Mouse (Mus musculus) WW6 (cell line): ENCODE results near the gene Ptprm.

Experiments used
- DNase-seq: peaks from one replicate; pipeline ENCODE4 v3.0.0-alpha.2; 2013; ENCODE audit warnings: low read depth, low spot score

Gene Ptprm

GRCm38 (mm10) chr17:67345157-67345556 is 9.1 kb downstream of the Ptprm start:
- no peak for DNase-seq

DNA sequence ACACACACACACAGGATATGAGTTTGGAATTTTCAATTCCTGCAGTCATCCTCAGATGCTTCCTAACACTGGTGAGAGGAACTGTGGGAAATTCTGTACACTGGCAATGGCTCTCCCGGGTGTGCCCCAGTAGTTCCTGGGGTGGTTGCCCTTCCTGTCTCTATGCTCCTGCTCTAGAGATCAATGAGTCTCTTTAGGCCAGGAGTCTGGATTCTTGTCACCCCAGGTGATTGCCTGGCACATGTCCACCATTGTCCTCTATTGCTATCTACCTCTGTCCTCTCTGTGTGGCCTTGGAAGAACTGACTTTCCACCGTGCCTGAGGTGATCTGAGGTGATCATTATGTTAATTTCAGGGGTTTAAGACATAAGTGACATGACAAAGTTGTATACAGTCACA is 10.8 kb downstream of the Ptprm start:
- DNase-seq, result no peak

DNA sequence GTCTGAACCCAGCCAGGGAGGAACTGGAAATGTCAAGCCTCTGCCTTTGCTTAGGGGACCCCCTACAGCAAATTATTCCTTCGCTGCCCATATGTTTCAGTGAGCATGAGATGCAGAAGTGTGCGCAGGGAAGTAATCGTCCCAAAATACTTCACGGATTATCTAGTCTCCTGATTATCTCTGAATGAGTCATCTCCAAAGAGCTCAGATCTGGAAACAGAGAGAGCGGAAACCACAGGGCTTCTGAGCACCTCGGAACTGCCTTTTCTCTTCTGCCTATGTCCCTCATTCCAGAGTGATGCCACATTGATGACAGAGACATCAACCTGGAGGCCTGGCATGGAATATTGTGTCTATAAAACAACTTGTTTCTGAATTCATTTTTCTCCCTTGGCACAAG is 11.3 kb downstream of the Ptprm start:
- no peak for DNase-seq

GRCm38 (mm10) chr17:67340362-67340761 is 13.9 kb downstream of the Ptprm start:
- DNase-seq, result no peak

DNA sequence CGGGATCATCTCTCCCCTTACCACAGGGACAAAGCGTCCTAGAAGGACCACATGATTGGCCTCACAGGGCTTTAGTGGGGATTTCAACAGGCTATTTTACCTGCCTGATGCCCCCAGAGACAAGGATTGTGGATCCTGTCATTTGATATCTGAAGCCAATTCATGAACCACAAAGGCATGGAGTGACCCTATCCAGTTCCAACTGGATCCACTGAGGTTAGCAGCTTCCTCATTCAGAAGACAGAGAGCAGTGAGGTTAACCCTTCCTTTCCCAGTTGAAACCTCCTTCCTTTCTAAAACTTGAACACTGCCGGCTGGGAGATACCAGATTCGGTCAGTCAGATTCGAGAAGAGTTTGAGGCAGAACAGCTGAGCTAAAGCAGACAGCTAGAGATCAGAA is 14.7 kb downstream of the Ptprm start:
- DNase-seq, result no peak

- DNase-seq, result no peak
Measured at GRCm38 (mm10) chr17:67334310-67334709, 19.9 kb downstream of the Ptprm start.

DNA sequence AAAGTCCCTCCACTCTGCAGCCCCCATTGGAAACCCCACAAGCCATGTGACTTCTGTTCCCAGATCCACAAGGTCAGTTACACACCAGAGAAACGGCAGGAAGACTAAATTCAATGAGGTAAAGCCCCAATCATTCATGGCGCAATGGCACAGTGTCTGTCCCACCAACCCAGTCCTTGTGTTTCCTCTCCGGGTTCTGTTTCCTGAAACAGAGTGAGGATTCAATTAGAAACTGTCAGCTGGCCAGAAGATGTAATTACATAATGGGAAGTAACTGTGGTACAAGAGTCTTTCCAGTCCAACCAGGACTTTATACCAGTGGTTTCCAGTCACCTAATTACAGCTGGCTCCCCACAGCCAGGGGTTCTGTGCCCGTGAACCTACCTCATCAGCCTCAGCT is 24.8 kb downstream of the Ptprm start:
- DNase-seq, result no peak

- DNase-seq, result no peak
Measured at GRCm38 (mm10) chr17:67324499-67324832, 29.8 kb downstream of the Ptprm start.

DNA sequence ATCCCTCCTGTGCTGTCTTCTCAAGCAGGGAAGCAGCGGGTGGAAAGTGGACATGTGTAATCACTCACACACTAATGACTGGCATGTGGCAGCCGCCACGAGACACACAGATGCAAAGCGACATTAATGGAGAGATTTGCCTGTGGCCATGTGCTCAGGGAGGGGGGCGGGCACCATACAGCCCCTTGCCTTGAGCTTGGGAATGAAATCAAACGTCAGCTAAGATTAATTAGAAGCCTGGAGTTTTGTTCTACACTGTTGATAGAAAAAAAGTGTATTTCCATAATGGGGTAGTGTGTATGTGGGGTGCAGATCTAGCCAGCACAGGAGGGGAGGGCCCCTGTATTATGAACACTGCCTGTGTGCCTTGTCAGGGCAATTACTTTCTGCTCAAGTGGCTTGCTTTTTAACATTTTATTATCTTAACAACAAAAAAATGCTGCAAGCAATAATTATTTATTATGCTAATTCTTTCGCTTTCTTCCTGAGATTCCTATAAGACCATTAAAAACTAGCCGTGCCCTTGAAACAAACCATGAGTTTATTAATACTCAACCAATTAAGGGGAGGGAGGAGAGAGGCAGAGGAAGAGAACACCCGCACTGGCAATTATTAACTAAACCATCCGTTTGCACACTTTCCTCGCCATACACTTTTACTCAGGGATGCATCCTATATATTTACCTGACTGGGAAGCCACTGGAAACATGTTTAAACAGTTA is 30.3 kb downstream of the Ptprm start:
- DNase-seq, result no peak

GRCm38 (mm10) chr17:67314491-67315205 is 39.6 kb downstream of the Ptprm start:
- no peak for DNase-seq

- DNase-seq, result no peak
Measured at GRCm38 (mm10) chr17:67308421-67308820, 45.8 kb downstream of the Ptprm start.

DNA sequence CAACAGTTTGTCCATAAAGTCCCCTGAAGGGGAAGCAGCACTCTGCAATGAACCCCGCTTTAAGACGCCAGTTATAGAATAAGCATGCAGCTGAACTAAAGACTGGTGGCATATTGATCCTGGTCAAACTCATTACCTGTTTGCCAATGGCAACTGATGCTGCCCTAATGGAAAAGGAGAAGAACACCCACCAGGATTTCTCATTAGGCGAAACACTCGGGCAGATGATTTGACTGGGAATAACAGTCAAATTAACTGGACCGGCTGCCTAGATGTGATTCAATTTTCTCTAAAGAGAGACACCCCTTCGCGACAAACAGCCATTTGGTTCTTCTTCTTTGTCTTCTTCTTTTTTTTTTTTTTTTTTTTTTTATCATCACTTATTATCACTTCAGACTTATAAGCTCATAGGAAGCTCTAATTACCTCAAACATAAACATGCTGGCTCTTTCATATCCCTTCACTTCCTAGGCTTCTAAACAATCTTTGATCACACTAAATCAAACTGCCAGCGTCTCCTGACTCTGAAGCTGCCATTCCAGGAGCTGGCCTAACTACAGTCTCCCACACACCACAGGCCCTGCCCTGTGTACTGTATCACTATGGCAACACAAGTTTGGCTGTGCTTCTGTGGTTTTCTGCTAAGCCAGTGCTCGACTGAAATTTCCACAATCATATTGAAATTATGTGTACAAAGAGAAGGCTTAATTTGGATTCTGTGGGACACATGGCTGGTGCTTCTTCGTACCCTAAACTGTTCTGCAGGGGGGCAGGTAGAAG is 48.0 kb downstream of the Ptprm start:
- no peak for DNase-seq

DNA sequence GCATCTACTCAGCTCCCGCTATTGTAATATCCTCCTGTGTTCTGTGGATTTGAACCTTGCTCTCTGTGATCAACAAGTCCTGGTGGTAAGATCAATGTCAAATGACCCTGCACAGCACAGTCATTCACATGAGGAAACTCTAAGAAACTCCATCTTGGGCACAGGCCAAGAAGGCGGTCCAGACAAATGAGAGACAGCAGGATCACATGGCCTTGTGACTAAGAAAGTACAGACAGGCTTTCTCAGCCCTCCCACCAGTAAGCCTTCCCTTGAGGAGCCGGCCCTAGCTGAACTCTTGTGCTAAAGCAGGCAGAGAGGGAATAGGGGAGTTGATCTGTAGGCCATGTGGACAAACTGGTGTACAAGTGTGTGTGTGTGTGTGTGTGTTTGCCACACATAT is 49.4 kb downstream of the Ptprm start:
- DNase-seq, result no peak

GRCm38 (mm10) chr17:67303326-67304099 is 50.7 kb downstream of the Ptprm start:
- DNase-seq, result peak; percentile 42

- no peak for DNase-seq
Measured at GRCm38 (mm10) chr17:67302569-67302968, 51.7 kb downstream of the Ptprm start.

DNA sequence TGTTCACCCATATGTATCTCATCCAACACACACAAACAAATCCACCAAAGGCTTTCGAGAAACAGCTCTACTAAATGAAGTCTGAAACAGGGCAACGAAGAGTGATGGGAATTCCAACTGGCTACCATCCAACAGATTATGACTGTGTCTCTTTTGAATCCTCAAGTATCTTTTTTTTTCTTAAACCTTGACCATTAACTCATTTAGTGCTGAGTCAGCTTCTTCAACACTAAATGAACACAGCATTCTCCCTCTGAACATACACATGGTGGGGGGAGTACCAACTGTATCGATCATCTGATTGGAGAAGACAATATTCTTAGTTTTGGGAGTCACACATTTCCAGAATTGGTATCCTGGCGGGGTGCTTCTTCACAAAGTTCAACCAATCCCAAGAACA is 52.2 kb downstream of the Ptprm start:
- no peak for DNase-seq

DNA sequence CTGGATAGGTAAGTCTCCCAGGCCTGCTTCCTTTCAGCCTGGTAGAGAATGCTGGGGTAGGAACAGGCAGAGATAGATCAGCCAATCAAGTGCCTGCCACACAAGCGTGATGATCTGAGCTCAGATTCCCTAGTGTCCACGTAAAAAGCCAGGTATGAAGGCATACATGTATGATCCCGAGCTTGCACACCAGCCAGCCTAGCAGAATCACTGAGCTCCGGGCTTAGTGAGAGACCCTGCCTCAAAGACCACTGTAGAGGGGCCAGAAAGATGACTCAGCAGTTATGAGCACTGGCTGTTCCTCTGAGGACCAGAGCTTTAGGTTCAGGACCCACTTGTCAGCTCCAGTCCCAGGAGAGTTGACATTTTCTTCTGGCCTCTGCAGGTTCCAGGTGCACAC is 52.9 kb downstream of the Ptprm start:
- DNase-seq, result no peak

- DNase-seq, result no peak
Measured at GRCm38 (mm10) chr17:67298269-67298798, 55.9 kb downstream of the Ptprm start.

DNA sequence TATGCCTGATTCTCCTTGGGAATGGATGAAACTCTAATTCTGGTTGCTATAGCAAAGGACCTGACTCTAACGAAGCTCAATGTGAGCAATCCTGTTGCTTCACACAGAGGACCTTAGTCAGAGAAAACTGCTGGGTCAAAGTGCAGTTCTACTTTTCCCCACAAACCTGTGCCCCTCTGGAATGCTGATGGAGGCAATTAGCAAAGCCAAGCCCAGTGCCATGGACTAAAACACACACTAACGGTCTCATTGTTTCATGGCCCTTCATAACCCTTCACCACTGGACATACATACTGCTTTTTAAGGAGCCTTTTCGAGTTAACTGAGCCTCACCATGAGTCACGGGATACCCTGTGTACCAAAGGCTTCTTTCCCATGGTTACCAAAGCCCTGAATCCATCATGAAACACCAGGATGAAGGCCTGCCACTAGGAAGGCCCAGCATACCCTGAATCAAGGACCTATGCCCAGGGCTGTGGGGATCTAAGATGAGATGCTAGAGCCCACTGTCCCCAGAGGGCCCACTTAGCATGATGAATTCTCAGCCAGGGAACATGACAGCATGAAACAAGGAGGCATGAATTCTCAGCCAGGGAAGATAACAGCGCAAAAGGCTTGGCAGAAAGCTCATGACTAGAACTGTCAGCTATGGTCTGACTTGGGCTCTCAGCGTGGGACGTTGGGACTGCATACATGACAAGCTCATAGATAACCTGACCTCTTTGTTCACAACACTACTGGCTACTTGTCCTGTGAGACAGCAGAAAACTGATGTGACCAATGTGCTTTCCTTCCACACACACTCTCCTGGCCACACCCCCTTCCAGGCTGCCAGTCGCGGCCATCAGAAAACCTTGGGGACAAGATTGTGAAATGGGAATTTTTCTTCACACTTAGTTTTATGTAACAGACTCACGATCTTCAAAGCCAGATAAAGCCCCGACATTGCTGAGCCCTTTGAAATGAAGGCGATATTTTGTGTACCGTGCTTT is 57.4 kb downstream of the Ptprm start:
- DNase-seq, result no peak

DNA sequence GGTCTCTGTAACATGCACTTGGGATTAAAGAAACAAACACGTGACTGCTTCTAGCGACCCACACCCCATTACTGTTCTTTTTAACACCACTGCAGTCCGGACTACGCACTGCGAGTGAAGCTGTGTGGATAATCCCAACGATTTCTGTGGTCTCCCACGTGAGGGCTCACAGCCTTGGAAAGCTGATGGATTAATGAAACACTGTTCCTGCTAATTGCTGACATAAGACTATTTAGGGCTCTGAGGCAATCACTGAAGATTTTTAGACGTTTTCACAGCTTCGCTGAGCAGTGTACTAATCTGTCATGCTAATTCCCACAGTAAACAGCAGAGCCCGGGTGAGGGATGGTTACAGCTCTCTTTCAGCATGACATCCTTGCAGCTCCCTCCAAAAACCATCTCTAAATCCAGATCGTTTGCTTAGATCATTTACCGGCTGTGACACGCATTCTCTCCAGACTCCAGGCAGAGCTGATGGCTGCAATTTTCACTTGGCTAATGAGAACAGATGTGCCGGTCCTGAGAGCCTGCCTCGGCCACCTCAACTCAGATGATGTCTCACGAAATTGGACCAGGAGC is 63.5 kb downstream of the Ptprm start:
- DNase-seq, result no peak
